Mouse (Mus musculus) heart, postnatal 0 days (tissue): ENCODE results near the gene Trank1. TPM values are rescaled to one million over a fixed set of nuclear protein-coding genes. Genes with fewer than 3 reads are reported as not detected.
A peak's percentile ranks its signal among the peaks of the same experiment; 100 is the strongest.

Experiments used
- ATAC-seq: fragments of 200-750 bp; cut with Nextera tagmentation; 2 replicates; pipeline ENCODE4 v1.8.0; 2017; ENCODE audit warnings: low read depth, moderate number of reproducible peaks, moderate library complexity; ENCODE audit not compliant: insufficient read depth
- DNase-seq: peaks from one replicate; pipeline ENCODE4 v3.0.0-alpha.2; 2016; ENCODE audit warnings: low spot score
- H3K27ac ChIP-seq: fragments of 300-500 bp; sonication (generic); 2 replicates; pipeline ENCODE4 v1.5.1; 2014; ENCODE audit warnings: low read depth, mild to moderate bottlenecking
- H3K27me3 ChIP-seq: fragments of 300-500 bp; sonication (generic); 2 replicates; pipeline ENCODE4 v1.6.1; 2014; ENCODE audit warnings: low read length, mixed read lengths; ENCODE audit not compliant: control insufficient read depth, insufficient read depth
- H3K36me3 ChIP-seq: fragments of 300-500 bp; sonication (generic); replicated peaks from 2 replicates; pipeline ENCODE4 v1.6.1; 2014; ENCODE audit warnings: low read length, mixed read lengths; ENCODE audit not compliant: control insufficient read depth, insufficient read depth
- H3K4me1 ChIP-seq: fragments of 300-500 bp; sonication (generic); 2 replicates; pipeline ENCODE4 v1.6.1; 2014; ENCODE audit warnings: antibody characterized with exemption; ENCODE audit not compliant: control insufficient read depth, insufficient read depth
- H3K4me2 ChIP-seq: fragments of 300-500 bp; sonication (generic); 2 replicates; pipeline ENCODE4 v1.6.1; 2014; ENCODE audit warnings: low read depth, mild to moderate bottlenecking, low read length, moderate library complexity
- H3K4me3 ChIP-seq: fragments of 300-500 bp; sonication (generic); 2 replicates; pipeline ENCODE4 v1.5.1; 2014; ENCODE audit warnings: low read depth, low read length
- H3K9ac ChIP-seq: fragments of 300-500 bp; sonication (generic); replicated peaks from 2 replicates; pipeline ENCODE4 v1.6.1; 2014; ENCODE audit warnings: low read depth, low read length, mixed read lengths
- H3K9me3 ChIP-seq: fragments of 300-500 bp; sonication (generic); replicated peaks from 2 replicates; pipeline ENCODE4 v1.6.1; 2016; ENCODE audit warnings: low read length; ENCODE audit not compliant: control insufficient read depth
- CTCF ChIP-seq: IDR thresholded peaks from 2 replicates; pipeline ENCODE4 v1.5.1; 2016; ENCODE audit warnings: antibody characterized with exemption, control low read depth, low read depth
- EP300 ChIP-seq: IDR thresholded peaks from 2 replicates; pipeline ENCODE4 v1.6.1; 2016; ENCODE audit warnings: antibody characterized with exemption, low read depth
- WGBS: fragments of 180-500 bp; shearing (Covaris S2); extraction: QIAGEN DNeasy Blood & Tissue Kit; methylation state at CpG from one replicate; pipeline ENCODE4 v1.1.7; 2014; 5-methylcytosine and 5-hydroxymethylcytosine counted together
- polyA plus RNA-seq: library from polyadenylated mRNA; unstranded; fragments of >200 nt; fragmentation: Nextera tagmentation; extraction: Ambion mirVana; gene quantifications from 2 replicates; pipeline ENCODE4 v1.2.1, GENCODE M21; 2015
- total RNA-seq: library from RNA; depleted of rRNA; stranded (reverse); fragments of >200 nt; gene quantifications from 2 replicates; pipeline ENCODE4 v1.2.3, GENCODE M21; 2014; ENCODE audit warnings: low replicate concordance

Trank1 gene
- total and polyA plus RNA-seq, 2 experiments from 2014 or later: 0.04 TPM; not detected in 1

GRCm38 (mm10) chr9:111412471-111413160, 101.1 kb downstream of the Trank1 start:
- H3K36me3 ChIP-seq: no peaks in the 10 kb centered on the region
- ATAC-seq (no peak), DNase-seq (no peak)
- no peak overlapping the region for H3K4me3 ChIP-seq
- H3K4me1 ChIP-seq: no peaks in the 10 kb centered on the region
- TF ChIP-seq CTCF (no peak), EP300 (no peak)
- no peaks in the 10 kb centered on the region for H3K27me3 ChIP-seq
- H3K27ac ChIP-seq: no peak overlapping the region
- no peak overlapping the region for H3K9ac ChIP-seq
- no peaks in the 10 kb centered on the region for H3K9me3 ChIP-seq
- H3K4me2 ChIP-seq: no peak overlapping the region
- 73% methylated on average over 16 of the region's 16 CpGs for WGBS

GRCm38 (mm10) chr9:111421862-111422261, 110.3 kb downstream of the Trank1 start:
- Histone ChIP-seq H3K36me3 (no peaks in the 10 kb centered on the region), H3K9me3 (no peaks in the 10 kb centered on the region), H3K4me2 (no peak overlapping the region), H3K4me3 (no peak overlapping the region), H3K4me1 (no peaks in the 10 kb centered on the region), H3K9ac (no peak overlapping the region), H3K27me3 (no peaks in the 10 kb centered on the region), H3K27ac (no peak overlapping the region)
- TF ChIP-seq CTCF: no peak
- no peak for ATAC-seq
- 74% methylated on average over 2 of the region's 2 CpGs for WGBS
- DNase-seq: no peak

GRCm38 (mm10) chr9:111422567-111422966, 111.0 kb downstream of the Trank1 start:
- H3K4me1 ChIP-seq: no peaks in the 10 kb centered on the region
- no peak overlapping the region for H3K4me2 ChIP-seq
- no peaks in the 10 kb centered on the region for H3K36me3 ChIP-seq
- ATAC-seq: 0 out of 2 replicates have a peak, but pooled peaks have one; percentile 17
- no peak overlapping the region for H3K27ac ChIP-seq
- no peaks in the 10 kb centered on the region for H3K9me3 ChIP-seq
- no peak overlapping the region for H3K4me3 ChIP-seq
- WGBS: 55% methylated on average over 5 of the region's 5 CpGs
- TF ChIP-seq EP300 (no peak), CTCF (no peak)
- no peak for DNase-seq
- no peaks in the 10 kb centered on the region for H3K27me3 ChIP-seq
- no peak overlapping the region for H3K9ac ChIP-seq

GRCm38 (mm10) chr9:111425113-111425512, 113.6 kb downstream of the Trank1 start:
- Histone ChIP-seq H3K9me3 (no peaks in the 10 kb centered on the region), H3K27me3 (no peaks in the 10 kb centered on the region), H3K4me1 (no peaks in the 10 kb centered on the region), H3K4me2 (no peak overlapping the region), H3K36me3 (no peaks in the 10 kb centered on the region), H3K27ac (no peak overlapping the region), H3K4me3 (no peak overlapping the region), H3K9ac (no peak overlapping the region)
- 70% methylated on average over 6 of the region's 6 CpGs for WGBS
- ATAC-seq (peak; percentile 28; the same call in 1 of the 2 replicates), DNase-seq (no peak)
- TF ChIP-seq EP300 (no peak), CTCF (no peak)

- Histone ChIP-seq H3K27me3 (no peaks in the 10 kb centered on the region), H3K4me2 (no peak overlapping the region), H3K9ac (no peak overlapping the region), H3K36me3 (no peaks in the 10 kb centered on the region), H3K9me3 (no peaks in the 10 kb centered on the region), H3K4me3 (no peak overlapping the region), H3K27ac (no peak overlapping the region), H3K4me1 (no peaks in the 10 kb centered on the region)
- ATAC-seq (no peak), DNase-seq (no peak)
- no peak for TF ChIP-seq EP300
- no peak for TF ChIP-seq CTCF
- WGBS: 81% methylated on average over 4 of the region's 4 CpGs
Observed at GRCm38 (mm10) chr9:111425952-111426351, 114.4 kb downstream of the Trank1 start.

- no peaks in the 10 kb centered on the region for H3K9me3 ChIP-seq
- TF ChIP-seq EP300: no peak
- peak; percentile 24; the same call in 1 of the 2 replicates for TF ChIP-seq CTCF
- H3K27ac ChIP-seq: no peak overlapping the region
- H3K9ac ChIP-seq: no peak overlapping the region
- no peaks in the 10 kb centered on the region for H3K4me1 ChIP-seq
- no peak overlapping the region for H3K4me2 ChIP-seq
- no peaks in the 10 kb centered on the region for H3K36me3 ChIP-seq
- ATAC-seq (no peak), DNase-seq (no peak)
- no peaks in the 10 kb centered on the region for H3K27me3 ChIP-seq
- no peak overlapping the region for H3K4me3 ChIP-seq
- 91% methylated on average over 9 of the region's 9 CpGs for WGBS
Observed at GRCm38 (mm10) chr9:111427891-111428555, 116.5 kb downstream of the Trank1 start.
